Mouse (Mus musculus): ENCODE data around the gene Rpl11. TPM values are rescaled to one million over a fixed set of nuclear protein-coding genes. Genes with fewer than 3 reads are reported as not detected.
"Not testable (repeated sequence)": the region's sequence is repeated elsewhere in the genome, so short reads cannot be mapped to it uniquely, and the experiment has no call there.

Rpl11 gene
- polyA plus RNA-seq, 1 experiment, result 218 TPM

DNA sequence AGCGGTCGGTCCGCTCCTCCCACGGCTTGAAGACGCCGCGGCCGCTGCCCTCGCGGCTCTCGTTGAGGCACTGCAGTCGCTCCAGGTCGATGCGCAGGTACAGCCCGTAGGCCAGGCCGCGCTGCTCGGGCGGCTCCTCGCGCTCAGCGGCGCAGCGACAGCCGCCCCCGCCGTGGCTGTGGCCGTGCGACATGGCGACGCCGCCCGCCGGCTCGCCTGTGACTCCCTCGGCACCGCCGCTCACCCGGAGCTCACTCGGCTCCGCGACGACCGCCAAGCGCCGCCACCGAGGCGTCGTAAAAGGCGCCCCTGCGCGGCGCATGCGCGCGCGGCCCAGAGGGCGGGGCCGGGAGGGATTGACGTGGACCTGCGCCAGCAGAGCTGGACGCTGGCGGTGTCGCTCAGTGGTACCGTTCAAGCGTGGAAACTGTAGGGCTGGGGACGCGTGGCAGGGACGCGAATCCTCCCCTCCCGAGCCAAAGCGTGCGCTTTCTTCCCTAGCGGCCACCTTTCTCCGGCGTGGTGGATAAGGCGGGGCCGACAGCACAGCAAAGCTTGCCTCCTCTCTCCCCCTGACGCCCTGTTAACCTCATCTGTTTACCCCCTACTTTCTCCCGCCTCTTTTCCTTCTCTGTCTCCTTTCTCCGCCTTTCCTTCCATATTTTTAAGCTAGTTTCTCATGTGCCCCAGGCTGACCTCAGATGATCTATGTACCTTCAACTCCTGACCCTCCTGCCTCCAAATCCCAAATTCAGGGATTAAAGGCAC lies 66.1 kb downstream of the Rpl11 start, which contains the start of gene Pithd1:
Pithd1 (minus strand) TSS at position 322 of the 768 bp plus-strand sequence.
- peak; percentile 90 for DNase-seq
- WGBS, result under 1% methylated on average over 81 of the region's 81 CpGs
- peak; percentile 94 for TF ChIP-seq POLR2A (IDR thresholded peaks at IDR 0.05; ENCODE audit: borderline replicate concordance, extremely low read depth, low read depth, low read length)
- no peak for TF ChIP-seq CTCF (IDR thresholded peaks at IDR 0.05; ENCODE audit: insufficient read depth, low read length)
- no peaks in the 10 kb centered on the region; the same call in 1 of the 2 replicates for H3K4me1 ChIP-seq (ENCODE audit: control insufficient read depth, insufficient read depth, low read length)
- H3K4me3 ChIP-seq (replicated peaks; ENCODE audit: extremely low read depth, low read depth, low read length), result peak within 1 kb of the TSS; percentile 89

DNA sequence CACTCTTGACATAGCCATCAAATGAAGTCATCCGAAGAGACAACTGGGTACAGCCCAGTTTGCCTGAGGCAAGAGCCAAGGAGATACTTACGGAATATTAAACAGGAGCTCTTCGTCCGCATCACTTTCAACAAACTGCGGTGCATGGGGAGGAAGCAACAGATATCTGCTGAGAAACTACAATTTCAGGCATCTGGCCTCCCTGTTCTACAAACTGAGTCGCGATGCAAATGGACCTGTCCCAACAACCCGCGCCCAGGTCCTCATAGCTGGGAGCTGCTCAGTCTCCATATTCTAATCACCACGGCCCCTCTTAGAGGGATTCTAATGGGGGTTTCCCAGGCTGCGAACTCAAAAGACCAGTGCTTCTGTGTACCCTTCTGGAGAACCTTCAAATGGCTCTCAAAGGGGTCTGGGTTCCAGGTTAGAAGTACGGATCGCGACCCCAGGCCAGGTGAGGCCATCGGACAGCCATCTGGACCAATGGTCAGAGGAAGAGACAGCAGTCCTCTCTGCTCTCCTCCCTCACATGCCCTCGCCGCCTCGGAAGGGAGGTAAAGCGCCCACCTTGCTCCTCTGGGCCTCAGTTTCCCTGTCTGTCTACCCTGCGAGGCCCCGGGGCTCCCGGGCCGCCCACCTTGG lies 66.8 kb downstream of the Rpl11 start:
- DNase-seq, result no peak
- H3K4me3 ChIP-seq (replicated peaks; ENCODE audit: extremely low read depth, low read depth, low read length), result peak overlapping the region; percentile 89
- TF ChIP-seq POLR2A (IDR thresholded peaks at IDR 0.05; ENCODE audit: borderline replicate concordance, extremely low read depth, low read depth, low read length) (no peak), CTCF (IDR thresholded peaks at IDR 0.05; ENCODE audit: insufficient read depth, low read length) (no peak)
- 7% methylated on average over 23 of the region's 23 CpGs for WGBS
- H3K4me1 ChIP-seq (ENCODE audit: control insufficient read depth, insufficient read depth, low read length), result no peaks in the 10 kb centered on the region; the same call in 1 of the 2 replicates

DNA sequence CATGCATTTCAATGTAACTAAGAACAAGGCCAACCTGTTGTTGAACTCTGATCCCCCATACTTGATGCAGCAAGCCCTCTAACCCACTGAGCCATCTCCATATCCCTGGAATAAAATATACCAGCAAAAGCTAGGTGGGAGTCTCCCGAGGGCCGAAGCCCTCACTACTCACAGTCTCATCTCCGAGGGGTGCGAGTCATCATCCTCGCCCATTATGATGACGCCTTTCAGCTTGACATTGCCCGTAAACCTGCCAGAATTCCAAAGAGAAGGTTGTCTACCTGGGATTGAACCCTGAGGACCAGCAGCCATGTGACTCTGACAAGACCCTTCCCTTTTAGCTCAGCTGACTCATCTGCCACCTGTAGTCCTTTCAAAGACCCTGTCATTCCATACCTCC lies 67.5 kb downstream of the Rpl11 start:
- Histone ChIP-seq H3K4me3 (replicated peaks; ENCODE audit: extremely low read depth, low read depth, low read length) (no peak overlapping the region), H3K4me1 (ENCODE audit: control insufficient read depth, insufficient read depth, low read length) (no peaks in the 10 kb centered on the region; the same call in 1 of the 2 replicates)
- 84% methylated on average over 7 of the region's 7 CpGs for WGBS
- no peak for DNase-seq
- TF ChIP-seq POLR2A (IDR thresholded peaks at IDR 0.05; ENCODE audit: borderline replicate concordance, extremely low read depth, low read depth, low read length) (no peak), CTCF (IDR thresholded peaks at IDR 0.05; ENCODE audit: insufficient read depth, low read length) (no peak)

DNA sequence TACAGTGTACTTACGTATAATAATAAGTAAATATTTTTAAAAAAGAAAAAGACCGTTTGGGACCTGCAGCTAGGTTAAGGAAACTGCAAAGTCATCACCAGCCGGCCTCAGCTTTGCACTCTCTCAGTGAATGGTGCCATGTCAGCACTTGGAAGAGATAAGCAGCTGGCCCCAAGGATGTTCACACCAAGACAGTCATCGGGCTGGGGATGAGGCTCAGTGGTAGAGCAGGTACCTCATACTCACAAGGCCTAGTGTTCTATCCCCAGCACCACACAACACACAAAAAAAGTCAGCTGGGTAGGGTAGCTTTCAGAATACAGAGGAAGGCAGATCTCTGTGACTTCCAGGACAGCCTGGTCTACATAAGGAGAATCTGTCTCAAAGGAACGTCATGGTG lies 68.0 kb downstream of the Rpl11 start:
- TF ChIP-seq CTCF (IDR thresholded peaks at IDR 0.05; ENCODE audit: insufficient read depth, low read length) (no peak), POLR2A (IDR thresholded peaks at IDR 0.05; ENCODE audit: borderline replicate concordance, extremely low read depth, low read depth, low read length) (no peak)
- H3K4me1 ChIP-seq (ENCODE audit: control insufficient read depth, insufficient read depth, low read length), result no peaks in the 10 kb centered on the region; the same call in 1 of the 2 replicates
- 82% methylated on average over 5 of the region's 5 CpGs for WGBS
- DNase-seq, result no peak
- no peak overlapping the region for H3K4me3 ChIP-seq (replicated peaks; ENCODE audit: extremely low read depth, low read depth, low read length)

- WGBS, result 80% methylated on average over 5 of the region's 5 CpGs
- no peak for DNase-seq
- no peak overlapping the region for H3K4me3 ChIP-seq (replicated peaks; ENCODE audit: extremely low read depth, low read depth, low read length)
- no peaks in the 10 kb centered on the region; the same call in 1 of the 2 replicates for H3K4me1 ChIP-seq (ENCODE audit: control insufficient read depth, insufficient read depth, low read length)
- no peak for TF ChIP-seq CTCF (IDR thresholded peaks at IDR 0.05; ENCODE audit: insufficient read depth, low read length)
- TF ChIP-seq POLR2A (IDR thresholded peaks at IDR 0.05; ENCODE audit: borderline replicate concordance, extremely low read depth, low read depth, low read length), result no peak
Observed at GRCm38 (mm10) chr4:135984556-135984955, 68.7 kb downstream of the Rpl11 start.

- TF ChIP-seq POLR2A (IDR thresholded peaks at IDR 0.05; ENCODE audit: borderline replicate concordance, extremely low read depth, low read depth, low read length) (no peak), CTCF (IDR thresholded peaks at IDR 0.05; ENCODE audit: insufficient read depth, low read length) (no peak)
- WGBS, result 46% methylated on average over 7 of the region's 7 CpGs
- Histone ChIP-seq H3K4me1 (ENCODE audit: control insufficient read depth, insufficient read depth, low read length) (no peaks in the 10 kb centered on the region; the same call in 1 of the 2 replicates), H3K4me3 (replicated peaks; ENCODE audit: extremely low read depth, low read depth, low read length) (no peak overlapping the region)
- DNase-seq, result no peak
Observed at GRCm38 (mm10) chr4:135981524-135982063, 71.6 kb downstream of the Rpl11 start.

GRCm38 (mm10) chr4:135980223-135980622 lies 73.0 kb downstream of the Rpl11 start:
- 94% methylated on average over 5 of the region's 5 CpGs for WGBS
- DNase-seq; H3K4me3 ChIP-seq (replicated peaks; ENCODE audit: extremely low read depth, low read depth, low read length); H3K4me1 ChIP-seq (ENCODE audit: control insufficient read depth, insufficient read depth, low read length): not testable (repeated sequence)

Other genes with a start within 250 kb of the Rpl11 start
- gene Srsf10, start 197.7 kb downstream of the Rpl11 start, polyA plus RNA-seq (2012; rRNA removed), result 72.6 and 84.9 TPM in 2 replicates
- 13.6 and 21.0 TPM in 2 replicates for gene Pnrc2, start 179.6 kb downstream of the Rpl11 start, polyA plus RNA-seq (2012; rRNA removed)
- gene Cnr2, start 158.0 kb downstream of the Rpl11 start, polyA plus RNA-seq (2012; rRNA removed), result 7.3 and 9.1 TPM in 2 replicates
- gene Fuca1, start 132.7 kb downstream of the Rpl11 start, polyA plus RNA-seq (2012; rRNA removed), result 51.5 and 64.0 TPM in 2 replicates
- 43.8 and 49.6 TPM in 2 replicates for gene Hmgcl, start 107.0 kb downstream of the Rpl11 start, polyA plus RNA-seq (2012; rRNA removed)
- gene Gale, start 89.7 kb downstream of the Rpl11 start, polyA plus RNA-seq (2012; rRNA removed), result 19.5 and 25.0 TPM in 2 replicates
- 123 TPM in 2 replicates for gene Lypla2, start 80.8 kb downstream of the Rpl11 start, polyA plus RNA-seq (2012; rRNA removed)
- 33.5 and 48.0 TPM in 2 replicates for gene Pithd1, start 66.2 kb downstream of the Rpl11 start, polyA plus RNA-seq (2012; rRNA removed)
- 8.5 and 11.7 TPM in 2 replicates for gene Eloa, start 31.7 kb downstream of the Rpl11 start, polyA plus RNA-seq (2012; rRNA removed)
- gene Id3, start 90.1 kb upstream of the Rpl11 start, polyA plus RNA-seq (2012; rRNA removed), result 390 and 505 TPM in 2 replicates
- 8.9 and 11.2 TPM in 2 replicates for gene E2f2, start 119.0 kb upstream of the Rpl11 start, polyA plus RNA-seq (2012; rRNA removed)
- gene Asap3, start 152.9 kb upstream of the Rpl11 start, polyA plus RNA-seq (2012; rRNA removed), result 8.7 and 9.3 TPM in 2 replicates
- gene Tcea3, start 194.3 kb upstream of the Rpl11 start, polyA plus RNA-seq (2012; rRNA removed), result 7.0 and 13.3 TPM in 2 replicates
- gene Zfp46, start 231.3 kb upstream of the Rpl11 start, polyA plus RNA-seq (2012; rRNA removed), result 20.4 and 33.4 TPM in 2 replicates